Mouse (Mus musculus) embryonic facial prominence, embryonic 15.5 days (tissue): Measurements from ENCODE around the gene Fam189a1. TPM values are rescaled to one million over a fixed set of nuclear protein-coding genes. Genes with fewer than 3 reads are reported as not detected.

ENCODE experiments used
- ATAC-seq: fragments of 200-750 bp; cut with Nextera tagmentation; 2 replicates; pipeline ENCODE4 v1.8.0; 2017; ENCODE audit warnings: low read depth, moderate TSS enrichment; ENCODE audit not compliant: insufficient number of reproducible peaks, low FRiP score, low TSS enrichment
- H3K27ac ChIP-seq: fragments of 300-500 bp; sonication (generic); replicated peaks from 2 replicates; pipeline ENCODE4 v1.5.1; 2015; ENCODE audit warnings: mild to moderate bottlenecking, inconsistent platforms
- H3K27me3 ChIP-seq: fragments of 300-500 bp; sonication (generic); 2 replicates; pipeline ENCODE4 v1.6.1; 2015; ENCODE audit warnings: inconsistent platforms
- H3K36me3 ChIP-seq: fragments of 300-500 bp; sonication (generic); 2 replicates; pipeline ENCODE4 v1.6.1; 2015; ENCODE audit warnings: mild to moderate bottlenecking, inconsistent platforms
- H3K4me1 ChIP-seq: fragments of 300-500 bp; sonication (generic); 2 replicates; pipeline ENCODE4 v1.6.1; 2015; ENCODE audit warnings: inconsistent platforms
- H3K4me2 ChIP-seq: fragments of 300-500 bp; sonication (generic); replicated peaks from 2 replicates; pipeline ENCODE4 v1.6.1; 2015; ENCODE audit warnings: mild to moderate bottlenecking, inconsistent platforms
- H3K4me3 ChIP-seq: fragments of 300-500 bp; sonication (generic); replicated peaks from 2 replicates; pipeline ENCODE4 v1.5.1; 2015; ENCODE audit warnings: mild to moderate bottlenecking, inconsistent platforms
- H3K9ac ChIP-seq: fragments of 300-500 bp; sonication (generic); 2 replicates; pipeline ENCODE4 v1.6.1; 2015; ENCODE audit warnings: inconsistent platforms
- H3K9me3 ChIP-seq: fragments of 300-500 bp; sonication (generic); replicated peaks from 2 replicates; pipeline ENCODE4 v1.6.1; 2016; ENCODE audit warnings: inconsistent platforms
- WGBS: fragments of 180-500 bp; shearing (Covaris S2); methylation state at CpG from one replicate; pipeline ENCODE4 v1.1.7; 2015; 5-methylcytosine and 5-hydroxymethylcytosine counted together
- polyA plus RNA-seq: library from polyadenylated mRNA; unstranded; fragments of >200 nt; fragmentation: Nextera tagmentation; extraction: Ambion mirVana; gene quantifications from 2 replicates; pipeline ENCODE4 v1.2.1, GENCODE M21; 2015

Fam189a1 gene
- polyA plus RNA-seq, 1 experiment from 2014 or later = 4.8 TPM

GRCm38 (mm10) chr7:64791145-64791544 is 365.2 kb downstream of the Fam189a1 start:
- H3K4me3 ChIP-seq = no peak overlapping the region
- H3K9me3 ChIP-seq = no peaks in the 10 kb centered on the region
- no peak overlapping the region for H3K9ac ChIP-seq
- WGBS = 46% methylated on average over 9 of the region's 9 CpGs
- H3K36me3 ChIP-seq = no peaks in the 10 kb centered on the region
- H3K27ac ChIP-seq = no peak overlapping the region
- no peaks in the 10 kb centered on the region for H3K27me3 ChIP-seq
- H3K4me2 ChIP-seq = no peak overlapping the region
- ATAC-seq = no peak
- peaks cover 6% of the 10 kb centered on the region; the same call in 1 of the 2 replicates for H3K4me1 ChIP-seq

GRCm38 (mm10) chr7:64785040-64785439 is 371.3 kb downstream of the Fam189a1 start:
- no peaks in the 10 kb centered on the region for H3K36me3 ChIP-seq
- H3K27ac ChIP-seq = no peak overlapping the region
- H3K9me3 ChIP-seq = no peaks in the 10 kb centered on the region
- no peak overlapping the region for H3K4me2 ChIP-seq
- no peak overlapping the region for H3K9ac ChIP-seq
- WGBS = 44% methylated on average over 3 of the region's 3 CpGs
- ATAC-seq = no peak
- no peaks in the 10 kb centered on the region for H3K4me1 ChIP-seq
- H3K4me3 ChIP-seq = no peak overlapping the region
- H3K27me3 ChIP-seq = no peaks in the 10 kb centered on the region

- H3K9ac ChIP-seq = no peak overlapping the region
- ATAC-seq = no peak
- H3K9me3 ChIP-seq = no peaks in the 10 kb centered on the region
- H3K4me1 ChIP-seq = no peaks in the 10 kb centered on the region
- H3K27ac ChIP-seq = no peak overlapping the region
- no peak overlapping the region for H3K4me2 ChIP-seq
- WGBS = 62% methylated on average over 4 of the region's 4 CpGs
- no peaks in the 10 kb centered on the region for H3K36me3 ChIP-seq
- H3K4me3 ChIP-seq = no peak overlapping the region
- H3K27me3 ChIP-seq = no peaks in the 10 kb centered on the region
These were observed 376.9 kb downstream of the Fam189a1 start for GRCm38 (mm10) chr7:64779501-64779900.

GRCm38 (mm10) chr7:64776708-64777489 is 379.5 kb downstream of the Fam189a1 start:
- H3K4me2 ChIP-seq = no peak overlapping the region
- H3K4me3 ChIP-seq = no peak overlapping the region
- no peaks in the 10 kb centered on the region for H3K4me1 ChIP-seq
- 84% methylated on average over 13 of the region's 13 CpGs for WGBS
- no peak overlapping the region for H3K27ac ChIP-seq
- H3K36me3 ChIP-seq = no peaks in the 10 kb centered on the region
- H3K27me3 ChIP-seq = no peaks in the 10 kb centered on the region
- ATAC-seq = no peak
- H3K9ac ChIP-seq = no peak overlapping the region
- H3K9me3 ChIP-seq = no peaks in the 10 kb centered on the region

GRCm38 (mm10) chr7:64773465-64773864 is 382.9 kb downstream of the Fam189a1 start:
- H3K36me3 ChIP-seq = no peaks in the 10 kb centered on the region
- H3K4me1 ChIP-seq = 0 out of 2 replicates have a peak, but pooled peaks cover 3% of the 10 kb centered on the region
- no peaks in the 10 kb centered on the region for H3K27me3 ChIP-seq
- ATAC-seq = no peak
- H3K4me2 ChIP-seq = no peak overlapping the region
- H3K27ac ChIP-seq = no peak overlapping the region
- 39% methylated on average over 10 of the region's 10 CpGs for WGBS
- H3K9ac ChIP-seq = no peak overlapping the region
- no peaks in the 10 kb centered on the region for H3K9me3 ChIP-seq
- H3K4me3 ChIP-seq = no peak overlapping the region

GRCm38 (mm10) chr7:64770779-64771390 is 385.5 kb downstream of the Fam189a1 start:
- Histone ChIP-seq H3K9me3 (no peaks in the 10 kb centered on the region), H3K27me3 (no peaks in the 10 kb centered on the region), H3K4me1 (0 out of 2 replicates have a peak, but pooled peaks cover 3% of the 10 kb centered on the region), H3K27ac (no peak overlapping the region), H3K36me3 (no peaks in the 10 kb centered on the region), H3K9ac (no peak overlapping the region), H3K4me2 (no peak overlapping the region), H3K4me3 (no peak overlapping the region)
- WGBS = 74% methylated on average over 8 of the region's 8 CpGs
- ATAC-seq = no peak

GRCm38 (mm10) chr7:64769768-64770167 is 386.6 kb downstream of the Fam189a1 start:
- Histone ChIP-seq H3K27me3 (no peaks in the 10 kb centered on the region), H3K9me3 (no peaks in the 10 kb centered on the region), H3K9ac (no peak overlapping the region), H3K4me1 (0 out of 2 replicates have a peak, but pooled peaks cover 3% of the 10 kb centered on the region), H3K4me2 (no peak overlapping the region), H3K27ac (no peak overlapping the region), H3K36me3 (no peaks in the 10 kb centered on the region), H3K4me3 (no peak overlapping the region)
- ATAC-seq = no peak
- 45% methylated on average over 7 of the region's 7 CpGs for WGBS

GRCm38 (mm10) chr7:64765595-64765994 is 390.8 kb downstream of the Fam189a1 start:
- Histone ChIP-seq H3K27me3 (no peaks in the 10 kb centered on the region), H3K9ac (no peak overlapping the region), H3K4me1 (0 out of 2 replicates have a peak, but pooled peaks cover 3% of the 10 kb centered on the region), H3K36me3 (no peaks in the 10 kb centered on the region), H3K4me3 (no peak overlapping the region), H3K4me2 (no peak overlapping the region), H3K9me3 (no peaks in the 10 kb centered on the region), H3K27ac (no peak overlapping the region)
- 77% methylated on average over 3 of the region's 3 CpGs for WGBS
- no peak for ATAC-seq

- WGBS = 83% methylated on average over 7 of the region's 7 CpGs
- no peak overlapping the region for H3K4me3 ChIP-seq
- no peak overlapping the region for H3K9ac ChIP-seq
- H3K27me3 ChIP-seq = no peaks in the 10 kb centered on the region
- no peaks in the 10 kb centered on the region for H3K9me3 ChIP-seq
- H3K4me1 ChIP-seq = peaks cover 5% of the 10 kb centered on the region; the same call in 1 of the 2 replicates
- H3K36me3 ChIP-seq = no peaks in the 10 kb centered on the region
- ATAC-seq = no peak
- no peak overlapping the region for H3K4me2 ChIP-seq
- H3K27ac ChIP-seq = no peak overlapping the region
These were observed 401.2 kb downstream of the Fam189a1 start for GRCm38 (mm10) chr7:64755141-64755540.

GRCm38 (mm10) chr7:64754161-64754560 is 402.2 kb downstream of the Fam189a1 start:
- no peaks in the 10 kb centered on the region for H3K36me3 ChIP-seq

GRCm38 (mm10) chr7:64753678-64754077 is 402.7 kb downstream of the Fam189a1 start:
- H3K9ac ChIP-seq = no peak overlapping the region
- WGBS = 64% methylated on average over 6 of the region's 6 CpGs
- H3K9me3 ChIP-seq = no peaks in the 10 kb centered on the region
- no peak for ATAC-seq
- H3K36me3 ChIP-seq = no peaks in the 10 kb centered on the region
- no peak overlapping the region for H3K4me3 ChIP-seq
- peaks cover 5% of the 10 kb centered on the region; the same call in 1 of the 2 replicates for H3K4me1 ChIP-seq
- H3K4me2 ChIP-seq = no peak overlapping the region
- H3K27me3 ChIP-seq = no peaks in the 10 kb centered on the region
- H3K27ac ChIP-seq = no peak overlapping the region

More at GRCm38 (mm10) chr7:64754161-64754560, 402.2 kb downstream of the Fam189a1 start:
- Histone ChIP-seq H3K27me3 (no peaks in the 10 kb centered on the region), H3K4me2 (no peak overlapping the region), H3K4me1 (peaks cover 5% of the 10 kb centered on the region; the same call in 1 of the 2 replicates), H3K9me3 (no peaks in the 10 kb centered on the region), H3K9ac (no peak overlapping the region), H3K27ac (no peak overlapping the region), H3K4me3 (no peak overlapping the region)
- no peak for ATAC-seq
- WGBS = 77% methylated on average over 7 of the region's 7 CpGs
